Mouse (Mus musculus) bone marrow, adult 2 months (tissue): ENCODE results near the gene Samd13. TPM values are rescaled to one million over a fixed set of nuclear protein-coding genes. Genes with fewer than 3 reads are reported as not detected.

ENCODE experiments used
- H3K27ac ChIP-seq: fragments of 200-500 bp; 2 replicates; pipeline ENCODE4 v1.5.1; 2012; ENCODE audit warnings: low read depth, mild to moderate bottlenecking, control low read depth, inconsistent platforms, low read length; ENCODE audit not compliant: control insufficient read depth, poor library complexity, insufficient read depth
- H3K4me1 ChIP-seq: fragments of 200-500 bp; 2 replicates; pipeline ENCODE4 v1.6.1; 2011; ENCODE audit warnings: low read length; ENCODE audit not compliant: control insufficient read depth, insufficient read depth
- H3K4me3 ChIP-seq: fragments of 200-500 bp; replicated peaks from 2 replicates; pipeline ENCODE3; 2011; ENCODE audit warnings: mild to moderate bottlenecking, low read depth, low read length, control low read depth; ENCODE audit not compliant: control insufficient read depth
- CTCF ChIP-seq: fragments of 200-500 bp; IDR thresholded peaks from 2 replicates; pipeline ENCODE4 v1.5.1; 2011; ENCODE audit warnings: low read length, control low read depth; ENCODE audit not compliant: control insufficient read depth, insufficient read depth
- POLR2A ChIP-seq: fragments of 200-500 bp; IDR thresholded peaks from 2 replicates; pipeline ENCODE4 v1.6.1; 2011; ENCODE audit warnings: low read depth, mild to moderate bottlenecking, control low read depth, low read length, borderline replicate concordance; ENCODE audit not compliant: control insufficient read depth
- WGBS: fragments of 180-500 bp; shearing (Covaris S2); methylation state at CpG from one replicate; pipeline ENCODE4 v1.1.7; 2018; 5-methylcytosine and 5-hydroxymethylcytosine counted together
- polyA plus RNA-seq: library from polyadenylated mRNA; stranded (reverse); fragments of >200 nt; gene quantifications from 2 replicates; pipeline ENCODE4 v1.2.4, GENCODE M21; 2011; ENCODE audit warnings: low replicate concordance; ENCODE audit not compliant: missing spikeins, insufficient read depth, insufficient read length

The Samd13 gene
- polyA plus RNA-seq, 1 experiment = not detected

DNA sequence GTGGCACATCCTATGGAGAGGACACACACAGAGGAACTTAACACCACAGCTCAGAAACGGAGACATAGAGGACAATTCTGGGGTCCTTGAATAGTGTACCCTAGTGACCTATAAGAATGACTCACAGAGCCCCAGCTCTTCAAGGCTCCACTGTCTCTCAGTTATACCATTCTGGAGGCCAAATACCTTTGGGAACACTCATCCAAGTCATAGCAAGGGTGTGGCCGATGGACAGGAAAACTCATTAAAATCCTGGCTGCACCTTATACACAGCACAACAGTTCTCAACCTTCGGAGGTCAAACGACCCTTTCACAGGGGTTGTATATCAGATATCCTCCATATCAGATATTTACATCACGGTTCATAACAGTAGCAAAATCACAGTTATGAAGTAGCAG lies 52.9 kb downstream of the Samd13 start:
- TF ChIP-seq CTCF = no peak
- no peak for TF ChIP-seq POLR2A
- 67% methylated on average over 5 of the region's 5 CpGs for WGBS
- Histone ChIP-seq H3K4me1 (no peaks in the 10 kb centered on the region), H3K27ac (no peak overlapping the region), H3K4me3 (no peak overlapping the region)

DNA sequence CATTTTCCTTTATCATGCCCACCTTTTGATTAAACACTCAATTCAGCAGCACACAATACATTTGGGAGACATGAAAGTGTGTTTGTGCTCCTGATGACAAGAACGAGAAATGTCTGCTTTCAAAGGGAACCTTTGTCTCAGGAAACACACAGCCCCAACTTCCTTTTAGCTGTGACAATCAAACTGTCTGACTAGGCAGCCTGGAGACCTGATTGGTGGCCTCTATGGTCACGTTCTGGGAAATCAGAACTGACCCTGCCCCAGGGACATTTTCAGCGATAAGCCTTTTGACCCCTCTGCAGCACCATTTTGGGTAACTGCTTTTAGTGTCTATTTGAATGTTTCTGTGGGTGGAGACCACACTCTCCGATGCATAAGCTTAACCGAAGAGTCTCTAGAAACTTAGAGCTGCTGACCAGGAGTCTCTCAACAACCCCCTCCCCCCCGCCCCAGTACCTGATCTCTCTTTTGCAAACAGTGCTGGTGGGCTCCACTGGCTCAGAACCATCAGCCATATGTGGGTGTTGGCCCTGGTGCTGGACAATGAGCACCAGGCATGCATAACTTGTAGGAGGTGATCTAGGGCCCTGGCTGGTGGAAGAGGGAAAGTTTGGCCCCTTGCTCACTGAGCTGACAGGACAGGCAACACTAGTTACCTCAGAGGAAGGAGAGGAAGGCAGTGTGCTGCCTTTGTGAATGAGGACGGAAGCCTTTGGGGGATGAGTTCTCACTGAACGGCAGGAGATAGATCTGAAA lies 57.0 kb downstream of the Samd13 start:
- TF ChIP-seq POLR2A = no peak
- TF ChIP-seq CTCF = no peak
- Histone ChIP-seq H3K27ac (no peak overlapping the region), H3K4me1 (no peaks in the 10 kb centered on the region), H3K4me3 (no peak overlapping the region)
- 39% methylated on average over 8 of the region's 8 CpGs for WGBS

DNA sequence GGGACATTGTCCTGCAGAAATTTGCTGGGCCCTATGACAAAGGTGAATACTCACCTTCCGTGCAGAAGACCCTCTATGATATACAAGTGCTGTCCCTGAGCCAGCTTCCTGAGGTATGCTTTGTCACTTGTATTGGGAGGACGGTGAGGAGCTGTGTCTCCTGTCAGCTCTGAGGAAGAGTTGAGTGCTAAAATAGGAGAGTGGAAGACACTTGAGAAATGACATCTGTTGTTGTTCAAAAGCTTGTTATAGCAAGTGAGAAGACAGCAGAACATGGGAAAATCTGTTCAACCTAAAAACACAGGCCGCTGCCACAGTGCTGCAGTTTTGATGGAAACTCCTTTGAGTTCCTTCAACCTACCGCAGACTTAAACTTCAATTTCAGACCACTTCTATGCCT lies 59.6 kb downstream of the Samd13 start:
- 89% methylated on average over 4 of the region's 4 CpGs for WGBS
- TF ChIP-seq CTCF = no peak
- TF ChIP-seq POLR2A = no peak
- H3K4me3 ChIP-seq = no peak overlapping the region
- H3K4me1 ChIP-seq = no peaks in the 10 kb centered on the region
- H3K27ac ChIP-seq = no peak overlapping the region

DNA sequence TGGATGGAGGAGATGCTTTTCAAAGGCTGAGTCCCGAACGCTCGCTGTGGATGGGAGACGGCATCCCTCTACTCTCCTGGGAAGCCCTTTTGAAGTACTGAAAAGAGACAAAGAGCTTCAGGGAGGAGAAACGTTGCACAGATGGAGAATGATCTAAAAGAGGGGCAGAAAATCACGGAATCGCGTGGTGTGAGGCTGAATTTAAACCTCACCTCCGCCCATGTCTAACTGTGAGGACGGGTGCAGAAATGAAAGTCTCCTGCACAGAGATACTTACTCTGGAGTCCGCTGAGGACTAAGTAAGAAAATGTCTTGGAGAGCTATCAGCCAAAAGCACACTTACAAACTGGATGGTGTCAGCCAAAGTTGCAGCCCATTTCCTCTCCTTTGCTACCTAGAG lies 63.4 kb downstream of the Samd13 start:
- TF ChIP-seq POLR2A (no peak), CTCF (no peak)
- WGBS = 80% methylated on average over 11 of the region's 11 CpGs
- no peak overlapping the region for H3K4me3 ChIP-seq

DNA sequence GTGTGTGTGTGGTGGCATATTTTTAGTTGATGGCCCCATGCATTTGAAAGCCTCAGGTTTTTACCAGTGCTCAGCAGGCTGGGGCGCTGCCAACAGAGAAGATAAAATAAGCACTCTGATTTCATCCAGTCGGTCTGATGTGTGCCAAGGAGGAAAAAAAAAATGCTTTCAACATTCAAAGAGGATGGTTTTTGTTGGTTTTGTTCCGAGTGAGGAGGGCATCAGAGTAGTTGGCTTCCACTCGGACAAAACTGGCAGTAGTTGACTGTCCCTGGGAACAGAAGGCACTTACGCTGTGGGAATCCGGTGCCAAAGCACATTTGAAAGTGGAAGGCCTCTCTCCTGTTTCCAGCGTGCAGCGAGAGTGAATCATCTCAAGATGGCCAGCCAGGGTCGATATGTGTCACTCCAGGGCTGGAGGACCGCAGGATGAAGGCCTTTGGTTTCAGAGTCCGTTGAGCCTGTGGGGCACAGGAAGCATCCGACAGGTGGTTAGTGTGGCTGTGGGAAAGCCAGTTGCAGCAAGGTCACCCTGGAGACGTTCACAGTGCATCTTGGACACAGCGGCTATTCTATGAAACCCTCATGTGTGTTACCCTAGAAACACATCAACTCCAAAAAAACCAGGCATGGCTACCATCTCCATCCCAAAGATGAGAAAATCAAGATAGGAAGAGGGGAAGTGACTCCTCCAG lies 64.7 kb downstream of the Samd13 start:
- TF ChIP-seq POLR2A (no peak), CTCF (no peak)
- WGBS = 59% methylated on average over 14 of the region's 14 CpGs
- Histone ChIP-seq H3K27ac (no peak overlapping the region), H3K4me1 (no peaks in the 10 kb centered on the region; the same call in 1 of the 2 replicates), H3K4me3 (no peak overlapping the region)

More for the DNA sequence above, 63.4 kb downstream of the Samd13 start:
- H3K4me1 ChIP-seq = no peaks in the 10 kb centered on the region; the same call in 1 of the 2 replicates
- H3K27ac ChIP-seq = no peak overlapping the region

DNA sequence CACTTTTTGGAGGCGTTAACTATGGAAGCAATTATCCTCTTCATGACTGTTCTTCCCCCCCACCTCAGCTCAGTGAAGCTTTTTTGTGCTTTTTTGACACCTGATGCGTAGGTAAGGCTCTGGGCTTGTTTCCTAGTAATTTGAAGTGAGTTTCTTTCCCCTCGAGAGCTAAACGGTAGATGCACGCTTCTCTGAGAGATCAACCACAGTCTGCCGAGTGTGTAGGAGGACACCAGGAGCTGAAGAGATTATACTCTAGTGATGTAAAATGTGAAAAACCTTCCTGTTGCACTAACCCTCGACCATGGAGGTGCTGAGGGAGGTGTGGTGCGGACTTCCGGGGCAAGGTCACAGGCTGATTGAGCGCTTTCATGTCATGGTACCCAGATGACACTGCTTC lies 65.3 kb downstream of the Samd13 start:
- TF ChIP-seq POLR2A (no peak), CTCF (no peak)
- no peak overlapping the region for H3K27ac ChIP-seq
- H3K4me1 ChIP-seq = no peaks in the 10 kb centered on the region; the same call in 1 of the 2 replicates
- no peak overlapping the region for H3K4me3 ChIP-seq
- WGBS = 83% methylated on average over 10 of the region's 10 CpGs

DNA sequence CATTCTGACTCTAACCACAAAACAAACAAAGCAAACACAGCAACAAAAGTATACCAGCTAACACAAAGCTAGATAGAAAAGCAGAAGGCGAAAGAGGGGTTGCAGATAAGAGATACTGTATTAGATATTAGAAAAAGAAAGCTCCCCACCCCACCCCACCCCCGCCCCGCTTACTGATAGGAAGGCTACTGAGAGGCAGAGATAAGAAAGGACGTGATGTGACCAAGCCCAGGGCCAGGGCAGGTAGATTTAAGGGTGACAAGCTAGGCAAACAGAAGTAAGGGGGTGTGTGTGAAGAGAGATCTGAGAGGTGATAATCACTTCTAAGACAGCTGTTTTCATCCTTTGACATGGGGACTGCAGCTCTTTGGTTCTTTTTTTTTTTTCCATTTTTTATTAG lies 67.0 kb downstream of the Samd13 start:
- no peak for TF ChIP-seq CTCF
- TF ChIP-seq POLR2A = no peak
- WGBS = 57% methylated on average over 4 of the region's 4 CpGs
- no peaks in the 10 kb centered on the region; the same call in 1 of the 2 replicates for H3K4me1 ChIP-seq
- H3K4me3 ChIP-seq = no peak overlapping the region
- no peak overlapping the region for H3K27ac ChIP-seq

DNA sequence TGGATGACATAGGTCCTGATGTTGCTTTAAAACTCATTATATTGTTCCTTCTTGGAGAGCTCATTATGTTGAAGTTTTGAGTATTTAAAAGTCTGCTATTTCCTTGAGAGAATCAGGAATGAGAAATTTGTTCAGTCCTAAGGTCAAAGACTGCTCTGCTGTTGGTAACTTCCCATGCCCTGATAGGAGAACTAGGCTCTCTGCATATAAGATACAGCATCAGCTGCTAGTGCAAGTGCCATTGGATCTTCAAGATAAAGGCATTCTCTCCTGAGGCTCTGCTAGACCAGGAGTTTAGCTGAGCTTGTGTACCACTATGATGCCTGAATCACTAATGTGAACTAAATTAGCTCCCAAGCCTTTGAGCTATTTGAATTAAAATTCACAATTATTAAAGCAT lies 67.4 kb downstream of the Samd13 start:
- H3K4me1 ChIP-seq = no peaks in the 10 kb centered on the region; the same call in 1 of the 2 replicates
- TF ChIP-seq CTCF (no peak), POLR2A (no peak)
- H3K4me3 ChIP-seq = no peak overlapping the region
- H3K27ac ChIP-seq = no peak overlapping the region
